Mouse (Mus musculus) heart, embryonic 15.5 days (tissue): Measurements from ENCODE around the gene Maml1. TPM values are rescaled to one million over a fixed set of nuclear protein-coding genes. Genes with fewer than 3 reads are reported as not detected.

Source experiments
- ATAC-seq: fragments of 200-750 bp; cut with Nextera tagmentation; replicated peaks from 2 replicates; pipeline ENCODE4 v1.8.0; 2017; ENCODE audit warnings: low read depth, moderate TSS enrichment; ENCODE audit not compliant: insufficient number of reproducible peaks, insufficient read depth, low FRiP score
- H3K27ac ChIP-seq: fragments of 300-500 bp; sonication (generic); 2 replicates; pipeline ENCODE4 v1.5.1; 2015; ENCODE audit warnings: mild to moderate bottlenecking, inconsistent platforms
- H3K27me3 ChIP-seq: fragments of 300-500 bp; sonication (generic); 2 replicates; pipeline ENCODE4 v1.6.1; 2015; ENCODE audit warnings: inconsistent platforms
- H3K36me3 ChIP-seq: fragments of 300-500 bp; sonication (generic); 2 replicates; pipeline ENCODE4 v1.6.1; 2015; ENCODE audit warnings: mild to moderate bottlenecking, inconsistent platforms
- H3K4me1 ChIP-seq: fragments of 300-500 bp; sonication (generic); replicated peaks from 2 replicates; pipeline ENCODE4 v1.6.1; 2015; ENCODE audit warnings: inconsistent platforms
- H3K4me2 ChIP-seq: fragments of 300-500 bp; sonication (generic); 2 replicates; pipeline ENCODE4 v1.6.1; 2015; ENCODE audit warnings: inconsistent platforms, mild to moderate bottlenecking, moderate library complexity
- H3K4me3 ChIP-seq: fragments of 300-500 bp; sonication (generic); 2 replicates; pipeline ENCODE4 v1.5.1; 2015; ENCODE audit warnings: mild to moderate bottlenecking, inconsistent platforms
- H3K9ac ChIP-seq: fragments of 300-500 bp; sonication (generic); 2 replicates; pipeline ENCODE4 v1.6.1; 2015; ENCODE audit warnings: mild to moderate bottlenecking, inconsistent platforms
- H3K9me3 ChIP-seq: fragments of 300-500 bp; sonication (generic); replicated peaks from 2 replicates; pipeline ENCODE4 v1.6.1; 2016; ENCODE audit warnings: inconsistent platforms
- WGBS: fragments of 180-500 bp; shearing (Covaris S2); methylation state at CpG from one replicate; pipeline ENCODE4 v1.1.7; 2015; ENCODE audit warnings: mixed read lengths; 5-methylcytosine and 5-hydroxymethylcytosine counted together
- polyA plus RNA-seq: library from polyadenylated mRNA; unstranded; fragments of >200 nt; fragmentation: Nextera tagmentation; extraction: Ambion mirVana; gene quantifications from 2 replicates; pipeline ENCODE4 v1.2.1, GENCODE M21; 2015

Gene Maml1
- polyA plus RNA-seq, 1 experiment from 2014 or later = 3.2 TPM

DNA sequence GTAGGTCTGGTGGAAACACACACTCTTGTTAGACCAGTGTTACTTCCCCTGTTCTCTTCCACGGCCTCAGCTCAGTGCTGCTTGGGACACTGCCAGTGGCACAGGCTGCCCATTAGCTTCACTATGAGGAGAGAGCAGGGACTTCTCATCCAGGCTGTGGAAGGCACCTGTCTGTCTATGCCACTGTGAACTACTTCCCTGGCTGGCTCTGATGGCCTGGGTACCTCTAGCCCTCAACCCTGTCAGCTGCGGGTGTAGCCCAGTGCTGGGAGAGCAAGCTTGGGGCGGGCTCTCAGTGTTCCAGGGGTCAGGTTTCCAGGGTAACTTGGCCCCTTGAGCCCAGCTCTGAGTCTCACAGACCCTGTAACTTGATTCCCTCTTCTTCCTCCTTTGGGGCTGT, 63.3 kb downstream of the Maml1 start:
- WGBS = 56% methylated on average over 3 of the region's 3 CpGs
- Histone ChIP-seq H3K27ac (no peak overlapping the region), H3K27me3 (0 out of 2 replicates have a peak, but pooled peaks cover 5% of the 10 kb centered on the region), H3K4me3 (no peak overlapping the region), H3K9me3 (no peaks in the 10 kb centered on the region), H3K9ac (no peak overlapping the region), H3K4me1 (peaks cover 42% of the 10 kb centered on the region), H3K4me2 (no peak overlapping the region), H3K36me3 (peaks cover 23% of the 10 kb centered on the region)
- ATAC-seq = no peak

DNA sequence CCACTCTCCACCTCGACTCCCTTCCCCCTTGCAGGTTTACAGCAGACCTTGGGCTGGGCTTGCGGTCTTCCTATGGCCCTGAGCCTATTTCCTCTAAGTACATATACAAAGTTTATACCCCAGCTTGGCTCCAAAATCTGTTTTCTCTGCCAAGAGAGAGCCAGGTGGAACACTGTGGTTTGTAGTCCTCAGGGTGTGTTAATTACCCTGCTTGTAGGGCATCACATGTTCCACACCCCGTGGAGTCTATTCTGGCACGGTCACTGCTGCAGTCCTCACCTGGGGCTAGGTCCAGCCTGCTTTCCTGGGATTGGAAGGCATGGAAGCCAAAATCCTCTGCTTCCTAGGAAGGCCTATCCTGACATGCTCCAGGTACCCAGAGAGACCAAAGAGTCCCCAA, 64.4 kb downstream of the Maml1 start:
- no peak overlapping the region for H3K27ac ChIP-seq
- peaks cover 13% of the 10 kb centered on the region for H3K36me3 ChIP-seq
- H3K9ac ChIP-seq = no peak overlapping the region
- H3K4me1 ChIP-seq = peaks cover 47% of the 10 kb centered on the region
- no peak overlapping the region for H3K4me3 ChIP-seq
- 0 out of 2 replicates have a peak, but pooled peaks cover 5% of the 10 kb centered on the region for H3K27me3 ChIP-seq
- no peaks in the 10 kb centered on the region for H3K9me3 ChIP-seq
- H3K4me2 ChIP-seq = no peak overlapping the region
- WGBS = 80% methylated on average over 4 of the region's 4 CpGs
- ATAC-seq = no peak

DNA sequence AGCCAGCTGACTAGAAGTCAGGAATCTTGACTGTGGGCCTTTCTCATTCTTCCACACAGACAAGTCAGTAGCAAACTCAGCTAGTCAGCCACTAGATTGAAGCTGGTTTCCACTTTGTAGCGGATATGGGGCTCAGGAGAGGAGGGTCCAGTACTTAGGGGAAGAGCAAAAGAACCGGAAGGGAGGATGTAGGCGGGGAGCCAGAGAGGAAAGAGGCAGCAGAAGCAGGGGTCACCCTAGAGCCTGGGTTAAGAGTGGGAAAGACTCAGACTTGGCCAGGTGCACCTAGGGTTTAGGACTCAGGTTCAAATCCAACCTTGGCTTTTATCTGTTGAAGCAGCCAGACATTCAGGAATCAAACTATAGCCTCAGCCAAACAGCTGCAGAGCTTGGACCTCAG, 64.9 kb downstream of the Maml1 start:
- Histone ChIP-seq H3K27ac (peak overlapping the region; percentile 77), H3K36me3 (peaks cover 8% of the 10 kb centered on the region), H3K4me3 (peak overlapping the region; percentile 88; the same call in 1 of the 2 replicates), H3K4me2 (peak overlapping the region; percentile 88), H3K27me3 (0 out of 2 replicates have a peak, but pooled peaks cover 1% of the 10 kb centered on the region), H3K9ac (no peak overlapping the region), H3K9me3 (no peaks in the 10 kb centered on the region), H3K4me1 (peaks cover 47% of the 10 kb centered on the region)
- no peak for ATAC-seq
- WGBS = 67% methylated on average over 3 of the region's 3 CpGs

DNA sequence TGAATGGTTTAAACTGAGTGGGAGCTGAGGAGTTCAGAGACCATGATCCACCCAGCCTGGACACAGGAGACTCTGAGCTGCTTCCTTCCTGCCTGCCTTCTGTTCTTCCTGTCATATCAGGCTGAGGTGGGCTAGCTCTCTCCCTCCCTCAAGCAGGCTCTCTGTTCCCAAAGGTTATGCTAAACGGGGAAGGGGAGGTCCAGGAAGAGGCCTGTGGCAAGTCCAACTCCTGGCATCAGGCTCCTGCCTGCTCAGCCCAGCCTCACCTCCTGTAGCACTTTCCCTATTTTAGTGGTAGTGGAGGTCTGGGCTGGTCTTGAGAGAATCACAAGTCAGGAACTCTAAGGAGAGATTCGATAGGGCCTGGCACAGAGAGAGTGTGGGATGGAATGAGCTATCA, 65.7 kb downstream of the Maml1 start:
- H3K27me3 ChIP-seq = no peaks in the 10 kb centered on the region
- H3K9me3 ChIP-seq = no peaks in the 10 kb centered on the region
- H3K27ac ChIP-seq = peak overlapping the region; percentile 77
- H3K36me3 ChIP-seq = no peaks in the 10 kb centered on the region; the same call in 1 of the 2 replicates
- peak overlapping the region; percentile 88 for H3K4me2 ChIP-seq
- no peak for ATAC-seq
- peak overlapping the region; percentile 94 for H3K9ac ChIP-seq
- peak overlapping the region; percentile 88 for H3K4me3 ChIP-seq
- WGBS = 34% methylated on average over 2 of the region's 2 CpGs
- peaks cover 47% of the 10 kb centered on the region for H3K4me1 ChIP-seq

DNA sequence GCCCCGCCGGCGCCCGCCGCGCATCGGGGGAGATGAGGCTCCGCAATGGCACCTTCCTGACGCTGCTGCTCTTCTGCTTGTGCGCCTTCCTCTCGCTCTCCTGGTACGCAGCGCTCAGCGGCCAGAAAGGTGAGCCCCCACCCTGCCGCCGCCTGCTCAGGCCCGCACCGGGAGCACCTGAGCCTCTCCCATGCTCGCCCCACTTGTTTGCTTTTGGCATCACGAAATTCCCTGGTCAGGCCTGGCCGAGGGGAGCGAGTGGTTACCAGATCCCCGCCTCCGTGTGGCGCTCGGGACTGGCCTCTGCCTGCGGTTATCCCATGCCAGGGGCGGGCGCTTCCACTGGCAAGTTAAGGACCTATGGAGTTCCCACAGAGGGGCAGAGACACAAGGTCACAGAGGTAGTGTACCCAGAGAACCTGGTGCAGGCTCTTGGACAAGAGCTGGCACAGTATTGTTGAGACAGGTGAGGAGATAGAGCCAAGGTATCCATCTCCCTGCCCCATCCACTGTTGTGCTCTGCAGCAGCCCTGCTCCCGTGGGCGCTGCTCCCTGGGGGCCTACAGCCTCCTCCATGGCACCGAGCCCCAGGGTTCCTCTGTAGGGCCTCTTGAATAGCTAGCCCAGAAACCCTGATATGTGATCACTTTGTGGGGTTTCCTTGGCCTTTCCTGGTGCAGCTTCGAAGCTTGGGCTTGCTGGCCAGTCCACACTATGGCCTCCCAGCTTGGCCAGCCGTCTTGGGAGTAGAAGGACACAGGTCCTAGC, 66.3 kb downstream of the Maml1 start:
- Histone ChIP-seq H3K27ac (peak overlapping the region; percentile 77), H3K4me2 (peak overlapping the region; percentile 88), H3K9ac (peak overlapping the region; percentile 94), H3K36me3 (no peaks in the 10 kb centered on the region), H3K9me3 (no peaks in the 10 kb centered on the region), H3K4me1 (peaks cover 44% of the 10 kb centered on the region), H3K27me3 (no peaks in the 10 kb centered on the region), H3K4me3 (peak overlapping the region; percentile 88)
- ATAC-seq = peak; percentile 40; the same call in 1 of the 2 replicates
- WGBS = 3% methylated on average over 34 of the region's 34 CpGs

DNA sequence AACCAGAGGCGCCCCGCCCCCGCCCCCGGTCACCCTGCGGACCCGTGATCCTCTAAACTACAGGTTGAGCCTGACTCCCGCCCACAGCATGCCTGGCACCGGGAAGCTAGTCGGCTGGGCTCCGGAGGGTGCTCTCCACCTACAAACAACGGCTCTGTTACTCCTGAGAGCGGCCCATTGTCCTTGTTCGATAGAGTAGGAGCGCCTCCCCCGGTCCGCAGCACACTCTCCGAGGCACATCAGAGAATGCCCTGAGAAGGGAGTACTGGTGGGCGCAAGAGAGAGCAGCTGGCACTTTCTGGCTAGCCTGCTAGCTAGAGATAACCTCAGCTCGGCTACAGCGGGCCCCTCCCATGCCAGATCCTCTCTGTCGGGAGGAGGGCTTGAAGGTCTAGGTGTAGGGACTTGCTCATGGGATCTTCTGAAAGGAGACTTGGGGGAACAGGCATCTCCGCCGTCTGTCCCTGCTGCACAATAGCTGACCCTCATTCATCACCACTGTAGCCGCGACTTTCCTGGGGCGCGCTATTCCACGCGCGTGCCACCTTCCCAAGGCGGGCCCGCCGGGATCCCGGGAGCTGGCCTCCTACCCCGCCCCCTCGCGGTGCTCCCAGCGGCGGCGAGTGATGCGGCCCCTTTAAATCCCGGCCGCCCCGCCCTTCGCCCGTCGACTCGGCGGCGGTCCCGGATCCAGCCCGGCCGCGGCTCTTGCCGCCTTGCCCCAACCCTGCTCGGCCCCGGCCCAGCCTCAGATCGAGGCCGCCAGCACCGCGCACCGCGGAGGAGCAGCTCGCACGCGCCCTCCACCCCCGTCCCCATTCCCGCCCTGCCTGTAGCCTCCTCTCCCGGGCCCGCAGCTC, 67.2 kb downstream of the Maml1 start:
- peak overlapping the region; percentile 77 for H3K27ac ChIP-seq
- peak overlapping the region; percentile 88 for H3K4me3 ChIP-seq
- H3K4me2 ChIP-seq = peak overlapping the region; percentile 88
- H3K9me3 ChIP-seq = no peaks in the 10 kb centered on the region
- WGBS = under 1% methylated on average over 70 of the region's 70 CpGs
- peak overlapping the region; percentile 94 for H3K9ac ChIP-seq
- H3K36me3 ChIP-seq = no peaks in the 10 kb centered on the region
- ATAC-seq = peak; percentile 86
- no peaks in the 10 kb centered on the region for H3K27me3 ChIP-seq
- H3K4me1 ChIP-seq = peaks cover 42% of the 10 kb centered on the region

DNA sequence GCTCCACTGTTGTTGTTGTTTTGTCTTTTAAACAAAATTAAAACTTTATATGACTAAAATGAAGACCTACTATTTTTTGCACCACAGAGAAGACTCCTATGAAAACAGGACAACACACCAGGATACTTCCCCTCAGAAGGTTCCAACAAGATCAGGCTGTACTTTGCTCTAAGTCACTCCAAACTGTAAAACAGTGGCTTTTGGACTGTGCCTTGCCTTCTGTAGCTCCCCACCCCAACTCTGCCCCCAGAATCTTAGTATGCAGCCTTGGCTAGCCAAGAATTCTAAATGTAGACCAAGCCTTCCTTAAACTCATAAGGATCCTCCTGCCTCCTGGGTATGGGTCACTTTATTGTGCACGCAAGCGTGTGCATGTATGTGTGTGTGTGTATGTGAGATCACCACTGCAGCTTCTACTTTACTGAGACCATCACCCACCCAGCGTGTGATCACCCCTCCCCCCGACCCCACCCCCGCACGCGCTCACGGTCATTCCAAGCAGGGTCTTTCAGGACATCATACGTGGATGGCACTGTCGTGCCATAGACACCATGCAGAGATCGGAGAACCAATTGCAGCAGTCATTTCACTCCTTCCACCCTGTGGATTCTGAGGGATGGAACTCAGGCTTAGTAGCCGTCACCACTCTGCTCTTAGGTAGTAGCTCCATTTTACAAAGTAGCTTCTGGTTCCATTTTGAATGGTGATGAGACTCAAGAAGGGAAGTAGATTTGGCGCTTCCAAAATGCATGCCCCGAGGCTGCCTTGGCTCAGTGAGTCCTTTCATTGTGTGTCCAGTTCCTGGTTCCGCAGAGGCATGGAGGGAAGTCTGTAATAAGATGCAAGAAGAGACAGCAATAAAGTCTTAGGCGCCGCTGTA, 68.1 kb downstream of the Maml1 start:
- peak overlapping the region; percentile 88 for H3K4me2 ChIP-seq
- no peaks in the 10 kb centered on the region for H3K9me3 ChIP-seq
- H3K27ac ChIP-seq = peak overlapping the region; percentile 77
- H3K27me3 ChIP-seq = no peaks in the 10 kb centered on the region
- H3K9ac ChIP-seq = peak overlapping the region; percentile 94
- peaks cover 37% of the 10 kb centered on the region for H3K4me1 ChIP-seq
- ATAC-seq = no peak
- 6% methylated on average over 17 of the region's 17 CpGs for WGBS
- H3K4me3 ChIP-seq = peak overlapping the region; percentile 88
- no peaks in the 10 kb centered on the region for H3K36me3 ChIP-seq

DNA sequence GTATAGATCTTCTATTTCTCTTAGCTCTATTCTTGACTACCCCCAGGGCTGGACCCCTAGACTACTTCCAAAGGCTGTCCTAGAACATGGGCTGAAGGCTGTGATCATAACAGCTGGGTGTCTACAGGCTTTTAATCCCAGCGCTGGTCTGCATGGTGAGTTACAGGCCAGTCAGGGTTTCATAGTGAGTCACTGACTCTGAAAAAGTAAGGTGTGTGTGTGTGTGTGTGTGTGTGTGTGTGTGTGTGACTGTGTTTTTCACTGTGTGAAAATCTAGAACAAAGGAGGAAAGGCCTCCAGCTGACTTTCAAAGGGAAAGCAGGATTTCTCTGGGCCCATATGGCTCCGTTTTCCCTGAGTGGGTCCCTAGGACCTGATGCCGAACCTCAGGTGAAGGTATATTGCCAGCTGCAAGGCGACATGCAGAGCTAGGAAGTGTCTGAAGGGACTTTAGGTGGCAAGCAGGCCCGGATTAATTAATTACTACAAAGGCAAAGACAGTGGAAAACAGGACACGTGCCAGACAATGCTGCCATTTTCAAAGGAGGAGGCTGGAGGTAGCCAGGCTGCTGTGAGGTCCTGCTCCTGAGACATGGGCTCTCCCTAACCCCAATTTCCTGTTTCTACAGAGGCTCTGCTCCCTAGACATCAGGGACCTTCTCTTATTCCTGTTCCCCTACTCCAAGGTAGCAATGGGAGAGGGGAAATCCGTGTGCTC, 69.4 kb downstream of the Maml1 start:
- Histone ChIP-seq H3K9ac (no peak overlapping the region), H3K4me2 (no peak overlapping the region), H3K36me3 (no peaks in the 10 kb centered on the region), H3K9me3 (no peaks in the 10 kb centered on the region), H3K27ac (no peak overlapping the region), H3K27me3 (no peaks in the 10 kb centered on the region), H3K4me3 (no peak overlapping the region), H3K4me1 (peaks cover 34% of the 10 kb centered on the region)
- WGBS = 62% methylated on average over 7 of the region's 7 CpGs
- ATAC-seq = no peak

DNA sequence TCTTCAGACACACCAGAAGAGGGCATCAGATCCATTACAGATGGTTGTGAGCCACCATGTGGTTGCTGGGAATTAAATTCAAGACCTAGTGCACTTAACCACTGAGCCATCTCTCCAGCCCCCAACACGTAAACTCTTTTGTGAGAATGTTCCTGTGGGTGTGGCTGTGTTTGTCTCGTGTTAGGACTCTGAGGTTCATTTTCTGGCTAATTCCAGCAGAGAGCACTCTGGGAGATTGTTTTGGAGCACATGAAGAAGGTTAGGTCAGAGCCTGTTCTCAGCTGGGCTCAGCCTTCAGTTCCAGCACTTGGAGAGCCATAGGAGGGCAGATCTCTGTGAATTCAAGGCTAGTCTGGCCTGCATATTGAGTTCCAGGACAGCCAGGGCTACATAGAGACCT, 72.3 kb downstream of the Maml1 start:
- WGBS = 68% methylated on average over 2 of the region's 2 CpGs
- no peak for ATAC-seq
- Histone ChIP-seq H3K36me3 (no peaks in the 10 kb centered on the region), H3K4me2 (no peak overlapping the region), H3K4me1 (peaks cover 28% of the 10 kb centered on the region), H3K9me3 (no peaks in the 10 kb centered on the region), H3K9ac (no peak overlapping the region), H3K27ac (no peak overlapping the region), H3K27me3 (no peaks in the 10 kb centered on the region), H3K4me3 (no peak overlapping the region)

DNA sequence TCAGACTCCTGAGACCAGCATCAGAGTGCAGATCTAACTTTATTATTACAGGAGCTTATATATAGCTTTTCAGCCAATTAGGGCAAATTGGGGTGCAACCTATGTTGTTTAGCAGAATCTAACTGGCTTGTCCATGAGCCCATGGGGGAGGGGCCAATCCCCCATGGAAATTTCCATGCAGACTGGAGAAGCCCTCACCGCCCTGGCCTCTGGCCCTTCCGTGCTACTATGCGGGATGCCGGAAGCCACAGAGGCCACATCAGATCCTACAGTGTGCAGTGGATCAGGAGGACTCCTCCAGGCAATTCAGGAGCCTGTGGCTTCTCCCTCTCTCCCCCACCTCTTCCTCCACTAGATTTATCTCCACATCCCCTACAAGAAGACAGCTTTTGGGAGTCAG, 74.3 kb downstream of the Maml1 start:
- no peaks in the 10 kb centered on the region for H3K9me3 ChIP-seq
- no peaks in the 10 kb centered on the region for H3K27me3 ChIP-seq
- no peak overlapping the region for H3K4me3 ChIP-seq
- 47% methylated on average over 4 of the region's 4 CpGs for WGBS
- H3K27ac ChIP-seq = no peak overlapping the region
- no peak overlapping the region for H3K4me2 ChIP-seq
- no peak for ATAC-seq
- H3K4me1 ChIP-seq = peaks cover 31% of the 10 kb centered on the region
- no peak overlapping the region for H3K9ac ChIP-seq
- no peaks in the 10 kb centered on the region for H3K36me3 ChIP-seq
